Mouse (Mus musculus) fat pad, adult 2 months (tissue): Measurements from ENCODE around the gene Ctnna3.

Experiments
- DNase-seq: peaks from one replicate; pipeline ENCODE4 v3.0.0-alpha.2; 2011; ENCODE audit warnings: low read depth, low spot score; ENCODE audit errors: extremely low read depth

The Ctnna3 gene

GRCm38 (mm10) chr10:63480066-63480465 lies 50.2 kb downstream of the Ctnna3 start:
- DNase-seq: no peak

DNA sequence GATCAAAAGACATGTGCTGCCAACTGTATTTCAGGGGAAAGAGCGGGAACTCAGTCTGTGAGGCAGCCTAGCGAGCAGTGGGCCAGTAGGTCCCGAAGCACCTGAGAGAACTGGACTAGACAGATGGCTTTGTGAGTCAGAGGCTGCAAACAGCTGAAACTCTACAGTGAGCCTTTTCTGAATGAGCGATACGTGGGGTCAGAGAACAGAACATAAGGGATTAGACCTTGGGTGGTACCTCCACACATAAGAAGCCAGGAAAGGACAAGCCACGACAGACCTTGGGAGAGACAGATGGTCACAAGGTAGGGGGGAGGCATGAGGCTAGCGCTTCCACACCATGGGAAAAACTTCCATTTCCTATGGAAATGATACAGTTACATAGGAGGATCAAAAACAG lies 58.4 kb downstream of the Ctnna3 start:
- no peak for DNase-seq

DNA sequence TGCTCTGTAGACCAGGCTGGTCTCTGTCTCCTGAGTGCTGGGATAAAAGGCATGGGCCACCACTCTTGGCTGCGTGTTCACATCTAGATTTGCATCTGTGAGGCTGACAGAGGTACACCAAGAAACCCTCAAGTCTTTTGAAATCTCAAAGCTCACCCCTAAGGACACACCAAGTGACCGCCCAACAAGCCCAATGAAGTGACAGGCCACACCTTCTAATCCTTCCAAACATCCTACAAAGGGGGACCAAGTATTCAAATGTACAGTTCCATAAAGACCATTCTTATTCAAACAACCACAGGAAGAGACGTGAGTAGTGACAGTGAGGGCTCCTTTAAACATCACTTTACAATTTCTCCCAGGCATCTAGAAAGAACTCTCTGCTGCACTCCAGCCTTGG lies 94.1 kb downstream of the Ctnna3 start:
- no peak for DNase-seq

DNA sequence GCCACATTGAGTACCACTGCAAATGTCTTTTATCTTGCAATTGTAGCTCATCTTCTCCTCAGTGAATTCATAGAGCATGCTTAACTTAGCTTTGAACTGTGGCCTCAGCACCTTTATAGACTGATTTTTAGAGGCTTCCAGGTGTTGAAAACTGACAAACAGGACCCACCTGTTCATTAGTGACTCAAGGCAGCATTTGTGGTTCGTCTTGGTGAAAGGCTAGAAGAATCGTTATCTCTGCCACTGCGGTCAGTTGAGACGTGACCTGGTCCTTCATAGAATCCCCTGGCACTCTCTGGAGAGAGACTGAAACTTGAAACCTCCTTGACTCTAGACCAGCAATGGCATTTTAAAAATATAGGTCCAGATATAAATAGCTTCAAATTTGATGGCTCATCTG lies 96.1 kb downstream of the Ctnna3 start:
- no peak for DNase-seq

DNA sequence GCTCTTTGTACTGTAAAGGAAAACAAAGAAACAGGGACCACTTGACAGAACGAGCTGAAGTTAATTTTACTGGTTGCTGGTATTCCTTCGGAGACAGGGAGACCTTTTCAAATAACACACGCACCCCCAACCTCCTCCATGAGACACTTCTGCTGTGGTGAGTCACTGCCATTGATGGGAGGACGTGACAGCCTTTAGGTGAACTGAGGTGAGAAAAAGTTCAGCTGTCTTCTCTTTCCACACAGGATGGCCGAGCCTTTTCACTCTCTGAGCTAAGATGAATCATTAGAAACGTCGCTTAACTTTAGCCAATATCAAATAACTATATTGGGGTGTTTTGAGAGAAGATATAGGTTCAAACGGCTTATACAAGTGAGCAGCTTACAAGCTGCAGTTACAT lies 102.5 kb downstream of the Ctnna3 start:
- DNase-seq: no peak

GRCm38 (mm10) chr10:63541754-63542153 lies 111.9 kb downstream of the Ctnna3 start:
- DNase-seq: no peak

GRCm38 (mm10) chr10:63542493-63542892 lies 112.6 kb downstream of the Ctnna3 start:
- no peak for DNase-seq

- no peak for DNase-seq
Observed at GRCm38 (mm10) chr10:63566691-63567090, 136.8 kb downstream of the Ctnna3 start.

DNA sequence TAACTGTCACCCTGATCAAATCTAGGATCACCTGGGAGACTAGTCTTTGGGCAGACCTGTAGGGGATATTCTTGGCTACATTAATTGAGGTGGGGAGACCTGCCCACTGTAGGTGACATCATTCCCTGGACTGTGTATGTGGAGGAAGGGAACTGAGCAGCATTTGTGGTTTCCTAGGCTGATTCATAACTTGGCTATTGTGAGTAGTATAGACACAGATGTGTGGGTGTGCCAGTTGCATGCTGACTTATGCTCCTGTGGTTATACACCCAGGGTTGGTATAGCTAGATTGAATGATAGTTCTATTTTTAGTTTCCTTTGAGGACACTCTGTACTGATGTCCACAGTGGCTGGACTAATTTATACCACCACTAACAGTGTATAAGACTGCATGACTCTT lies 141.7 kb downstream of the Ctnna3 start:
- no peak for DNase-seq

DNA sequence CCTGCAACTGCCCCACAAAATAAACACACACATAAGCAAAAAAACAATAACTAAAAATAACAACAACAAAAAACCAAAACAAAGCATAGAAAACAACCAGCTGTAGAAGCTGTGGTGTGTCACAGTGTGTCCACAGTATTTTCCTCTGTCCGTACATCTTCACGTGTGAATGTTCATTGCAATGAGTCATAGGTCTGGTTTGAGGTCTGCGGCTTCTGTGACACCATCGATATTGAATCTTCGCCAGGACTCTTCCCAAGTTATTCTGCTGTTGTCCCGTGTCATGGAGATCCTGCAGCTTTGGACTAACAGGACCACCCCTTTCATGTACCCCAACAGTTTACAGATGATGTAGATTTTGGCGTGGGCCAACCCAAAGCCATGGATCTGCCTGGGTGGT lies 143.0 kb downstream of the Ctnna3 start:
- DNase-seq: no peak

- no peak for DNase-seq
Observed at GRCm38 (mm10) chr10:63574100-63574609, 144.3 kb downstream of the Ctnna3 start.

DNA sequence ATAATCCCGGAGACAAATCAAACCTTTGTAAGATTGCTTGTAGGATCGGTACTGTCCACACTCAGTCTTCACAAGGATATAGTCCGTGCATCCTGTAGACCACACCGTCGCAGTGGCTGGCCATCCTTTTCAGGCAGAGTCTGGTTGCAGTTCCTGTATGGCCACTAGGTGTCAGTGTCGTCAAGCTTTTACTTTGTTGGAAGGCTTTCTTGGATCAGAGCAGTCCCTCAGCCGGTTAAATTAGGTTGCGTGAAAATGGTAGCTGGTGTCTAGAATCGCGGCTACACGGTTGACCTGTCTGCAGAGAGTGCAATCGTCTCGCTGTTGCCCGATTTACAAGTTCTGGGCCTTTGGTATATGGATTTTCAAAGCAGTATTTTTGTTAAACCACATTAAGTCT lies 152.7 kb downstream of the Ctnna3 start:
- no peak for DNase-seq

DNA sequence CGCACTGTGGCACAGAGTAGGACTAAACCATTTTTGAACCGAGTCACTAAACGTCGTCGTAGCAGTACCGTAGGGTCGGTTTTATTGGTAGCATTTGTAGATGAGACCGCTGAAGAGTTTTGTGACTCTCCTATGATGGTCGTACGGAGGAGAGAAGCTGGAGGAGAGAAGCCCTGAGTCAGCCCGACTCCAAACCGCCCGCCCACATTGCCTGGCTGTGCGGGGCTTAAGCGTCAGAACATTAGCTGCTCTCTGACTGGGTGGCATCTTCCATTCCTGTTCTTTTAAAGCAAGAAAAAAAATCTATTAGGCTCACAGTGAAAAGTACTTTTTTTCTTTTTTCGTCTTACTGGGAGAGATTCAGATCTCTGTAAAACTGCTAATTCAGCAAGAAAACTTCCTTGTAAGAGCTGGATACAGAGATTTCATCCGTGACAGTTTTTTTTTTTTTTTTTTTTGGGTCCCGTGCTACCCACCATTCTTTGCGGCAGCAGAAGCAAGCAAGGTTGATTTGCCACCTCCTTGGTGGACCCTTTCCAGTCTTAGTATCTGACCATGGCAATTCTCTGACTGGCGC lies 154.0 kb downstream of the Ctnna3 start:
- DNase-seq: no peak

- no peak for DNase-seq
Observed at GRCm38 (mm10) chr10:63599417-63599816, 169.5 kb downstream of the Ctnna3 start.

DNA sequence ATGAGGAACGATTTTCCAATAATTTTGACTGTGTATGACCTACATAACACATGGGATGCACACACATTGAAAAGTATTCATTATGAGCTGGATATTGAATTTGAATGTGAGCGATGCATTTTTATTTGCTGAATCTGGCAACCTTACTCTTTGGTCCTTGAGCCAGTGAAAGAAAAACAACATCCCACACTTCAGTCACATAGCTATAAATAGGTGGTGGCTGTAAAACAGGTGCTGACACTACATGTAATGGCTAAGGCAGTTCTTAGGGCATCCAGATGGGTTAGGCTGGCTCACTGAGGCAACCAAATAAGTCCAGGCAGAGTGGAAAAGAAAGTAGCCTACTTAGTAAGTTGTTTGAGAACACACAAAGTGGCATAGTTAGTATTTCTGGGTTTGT lies 171.3 kb downstream of the Ctnna3 start:
- DNase-seq: no peak

DNA sequence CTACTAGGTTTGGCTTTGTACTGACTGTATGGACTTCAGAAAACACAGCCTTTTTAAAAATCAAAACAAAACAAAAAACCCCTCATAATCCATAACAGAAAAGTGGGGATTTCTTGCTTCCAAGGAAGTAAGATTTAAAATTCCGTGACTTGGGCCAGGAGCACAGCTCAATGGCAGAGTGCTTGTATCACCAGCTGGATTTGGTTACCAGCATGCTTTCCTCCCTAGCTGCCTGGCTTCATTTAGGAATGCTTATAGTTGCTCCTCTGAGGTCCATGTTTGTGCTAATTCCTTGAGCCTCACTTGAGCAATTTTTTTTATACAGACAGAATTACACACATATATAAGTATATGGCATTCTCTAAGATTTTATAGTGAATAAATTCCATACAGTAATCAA lies 198.6 kb downstream of the Ctnna3 start:
- DNase-seq: no peak

GRCm38 (mm10) chr10:63633915-63634314 lies 204.0 kb downstream of the Ctnna3 start:
- no peak for DNase-seq

DNA sequence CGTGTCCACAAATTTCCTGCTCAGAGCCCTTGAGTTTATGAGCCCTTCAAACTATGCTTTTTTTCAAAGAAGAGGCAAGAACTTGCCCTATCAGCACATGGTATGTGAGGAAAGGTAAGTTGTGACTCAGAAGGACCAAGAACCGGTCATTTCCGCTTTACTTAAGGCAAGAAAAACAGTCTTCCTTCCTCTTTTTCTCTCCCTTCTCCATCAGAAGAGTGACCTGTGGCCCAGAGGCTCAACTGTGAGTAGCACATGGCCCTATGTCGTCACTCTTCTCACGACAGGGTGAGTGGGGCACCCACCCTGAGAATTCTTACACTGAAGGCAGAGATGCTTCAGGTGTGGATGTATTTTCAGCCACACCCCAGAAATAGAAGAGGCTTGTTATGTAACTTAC lies 208.1 kb downstream of the Ctnna3 start:
- no peak for DNase-seq

- DNase-seq: no peak
Observed at GRCm38 (mm10) chr10:63647300-63647699, 217.4 kb downstream of the Ctnna3 start.

GRCm38 (mm10) chr10:63650307-63650706 lies 220.4 kb downstream of the Ctnna3 start:
- DNase-seq: no peak

- no peak for DNase-seq
Observed at GRCm38 (mm10) chr10:63652887-63653286, 223.0 kb downstream of the Ctnna3 start.

DNA sequence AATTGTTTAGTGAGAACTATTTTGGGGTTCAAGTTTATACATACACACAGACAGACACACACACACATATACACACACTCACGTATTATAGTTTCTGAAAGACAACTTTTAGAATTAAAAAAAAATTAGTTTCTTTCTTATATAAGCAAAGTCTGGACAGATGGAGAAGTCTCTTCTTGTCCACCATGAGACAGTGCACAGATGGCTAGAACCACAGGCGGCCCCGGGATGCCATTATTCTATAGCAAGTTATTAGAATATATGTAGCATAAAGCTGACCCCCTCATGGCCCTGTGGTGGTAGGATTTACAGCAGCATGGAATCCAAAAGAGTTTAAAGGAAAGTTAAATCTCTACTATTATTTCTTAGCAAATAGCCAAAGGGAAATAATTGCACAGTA lies 223.7 kb downstream of the Ctnna3 start:
- DNase-seq: no peak

GRCm38 (mm10) chr10:63654560-63654959 lies 224.7 kb downstream of the Ctnna3 start:
- DNase-seq: no peak
